Mouse (Mus musculus): Measurements from ENCODE around the gene Wnt7a. TPM values are rescaled to one million over a fixed set of nuclear protein-coding genes. Genes with fewer than 3 reads are reported as not detected.
A peak's percentile ranks its signal among the peaks of the same experiment; 100 is the strongest.

Gene Wnt7a
- total RNA-seq, 2 experiments from 2014 or later = 9.8 to 16.0 TPM

DNA sequence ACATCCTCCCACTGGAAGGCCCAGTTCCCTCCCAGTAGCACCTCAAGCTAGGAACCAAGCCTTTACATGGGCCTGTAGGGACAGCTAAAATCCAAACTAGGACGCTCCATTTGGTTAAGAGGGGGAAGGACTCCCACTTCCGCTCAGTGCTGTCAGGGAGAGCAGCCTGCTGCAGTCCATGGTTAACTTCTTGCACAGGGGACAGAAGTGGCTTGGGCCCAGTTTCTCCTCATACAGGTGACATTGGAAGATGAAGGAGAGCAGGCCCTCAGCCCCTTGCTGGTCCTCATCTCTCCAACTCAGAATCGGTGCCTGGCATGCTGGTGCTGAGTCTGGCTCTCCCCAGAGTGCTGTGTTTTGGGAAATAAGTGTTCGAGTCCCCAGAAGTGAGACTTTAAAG lies 5.0 kb upstream of the Wnt7a start:
- H3K27ac ChIP-seq = no peak overlapping the region
- TF ChIP-seq CTCF (IDR thresholded peaks at IDR 0.05) = no peak
- DNase-seq (ENCODE audit: extremely low spot score in 1 of 2, low spot score in 2 of 2) = no peak
- H3K4me3 ChIP-seq = no peak overlapping the region
- intact Hi-C loops (cut with DNase I) = no loop called here

DNA sequence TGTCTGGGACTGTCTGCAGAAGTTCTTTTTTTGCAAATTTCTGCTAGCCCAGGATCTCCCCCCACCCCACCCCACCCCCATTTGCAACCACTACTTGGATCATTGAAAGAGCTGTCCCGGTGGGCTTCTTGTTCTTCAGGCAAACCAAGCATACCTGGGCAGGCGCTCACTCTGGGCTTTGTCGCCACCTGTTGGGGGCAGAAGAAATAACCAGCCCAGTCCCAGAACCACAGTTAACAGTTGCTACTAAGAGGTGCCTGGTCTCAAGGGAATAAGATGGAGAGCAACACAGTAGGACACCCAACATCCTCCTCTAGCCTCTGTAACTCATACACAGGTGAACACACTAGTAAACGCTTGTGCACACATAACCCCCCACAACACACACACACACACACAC lies 3.7 kb upstream of the Wnt7a start:
- Histone ChIP-seq H3K4me3 (no peak overlapping the region), H3K27ac (no peak overlapping the region)
- TF ChIP-seq CTCF (IDR thresholded peaks at IDR 0.05) = peak; percentile 60
- peak; percentile 31 to 66 for DNase-seq (ENCODE audit: extremely low spot score in 1 of 2, low spot score in 2 of 2)
- intact Hi-C loops (cut with DNase I) = loop anchor here (1.0 to 5.0 kb wide), 2 partner anchors 129 to 243 kb away; no protein-coding TSS in a partner anchor

DNA sequence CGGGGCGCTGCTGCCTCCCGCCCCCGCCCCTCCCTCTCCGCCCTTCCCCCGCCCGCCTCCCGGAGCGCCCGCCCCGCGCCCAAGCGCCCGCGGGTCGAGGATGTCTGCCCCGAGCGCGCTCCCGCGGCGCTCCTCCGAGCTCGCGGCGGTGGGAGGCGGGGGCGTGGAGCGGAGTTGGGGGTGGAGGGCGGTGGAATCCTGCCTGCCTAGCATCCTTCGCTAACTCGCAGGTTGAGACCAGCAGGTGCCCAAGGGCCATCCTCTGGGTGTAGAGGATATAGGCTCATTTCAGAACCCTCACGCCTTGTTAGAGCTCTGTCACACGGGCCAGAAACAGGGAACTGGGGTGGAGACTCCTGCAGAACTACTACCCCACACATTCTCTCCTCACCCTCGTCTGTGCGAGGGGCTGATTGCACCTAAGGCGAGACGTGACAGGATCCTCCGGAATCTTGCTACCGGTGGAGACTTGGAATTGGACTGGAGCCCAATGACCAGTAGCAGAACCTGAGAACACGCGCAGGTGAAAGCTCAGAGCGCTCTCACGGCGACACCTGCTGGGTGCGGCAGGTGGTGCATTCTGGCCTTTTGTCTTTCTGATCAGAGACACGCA lies 312 bp upstream of the Wnt7a start:
- intact Hi-C loops (cut with DNase I) = loop anchor here (1.0 to 5.0 kb wide), 3 partner anchors 65 to 239 kb away; no protein-coding TSS in a partner anchor
- 0 out of 2 replicates have a peak overlapping the region, but pooled peaks have one; percentile 19 for H3K27ac ChIP-seq
- TF ChIP-seq CTCF (IDR thresholded peaks at IDR 0.05) = peak; percentile 96

DNA sequence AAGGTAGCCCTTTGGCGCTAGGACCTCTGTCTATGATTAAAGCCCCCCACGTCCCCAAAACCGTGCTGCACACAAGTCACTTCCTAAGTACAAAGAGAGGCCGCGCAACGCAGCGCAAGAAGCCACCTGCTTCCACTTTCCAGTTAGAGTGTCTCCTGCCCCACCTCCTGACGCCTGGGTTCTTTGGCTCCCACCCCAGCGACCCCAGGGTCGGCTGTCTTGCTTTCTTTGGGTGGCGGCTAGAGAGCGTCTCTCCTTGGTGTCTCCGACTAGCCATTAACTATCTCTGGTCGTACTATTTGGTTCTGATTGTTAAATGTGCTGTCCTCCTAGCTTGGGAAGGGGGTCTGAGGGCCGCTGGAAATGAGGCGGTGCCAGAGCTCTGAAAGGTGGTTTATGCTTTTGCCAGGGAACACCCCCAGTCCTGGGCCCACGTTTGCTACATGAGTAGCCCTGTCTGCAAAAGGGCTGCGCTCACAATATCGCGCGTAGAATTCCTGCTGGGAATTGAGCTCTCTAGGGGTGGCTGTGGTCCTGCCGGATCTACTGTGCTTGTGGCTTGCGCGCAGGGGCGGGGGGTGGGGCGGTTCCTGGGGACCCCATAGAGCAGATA lies 889 bp downstream of the Wnt7a start:
- Histone ChIP-seq H3K4me3 (peak overlapping the region; percentile 53), H3K27ac (no peak overlapping the region; the same call in 1 of the 2 replicates)
- DNase-seq (ENCODE audit: extremely low spot score in 1 of 2, low spot score in 2 of 2) = no peak
- no peak for TF ChIP-seq CTCF (IDR thresholded peaks at IDR 0.05)
- intact Hi-C loops (cut with DNase I) = loop anchor here (2.0 to 5.0 kb wide), 2 partner anchors 63 to 238 kb away; no protein-coding TSS in a partner anchor

More for the DNA sequence above, 312 bp upstream of the Wnt7a start:
- DNase-seq (ENCODE audit: extremely low spot score in 1 of 2, low spot score in 2 of 2) = peak; percentile 81 to 89
- peak overlapping the region; percentile 53 for H3K4me3 ChIP-seq

DNA sequence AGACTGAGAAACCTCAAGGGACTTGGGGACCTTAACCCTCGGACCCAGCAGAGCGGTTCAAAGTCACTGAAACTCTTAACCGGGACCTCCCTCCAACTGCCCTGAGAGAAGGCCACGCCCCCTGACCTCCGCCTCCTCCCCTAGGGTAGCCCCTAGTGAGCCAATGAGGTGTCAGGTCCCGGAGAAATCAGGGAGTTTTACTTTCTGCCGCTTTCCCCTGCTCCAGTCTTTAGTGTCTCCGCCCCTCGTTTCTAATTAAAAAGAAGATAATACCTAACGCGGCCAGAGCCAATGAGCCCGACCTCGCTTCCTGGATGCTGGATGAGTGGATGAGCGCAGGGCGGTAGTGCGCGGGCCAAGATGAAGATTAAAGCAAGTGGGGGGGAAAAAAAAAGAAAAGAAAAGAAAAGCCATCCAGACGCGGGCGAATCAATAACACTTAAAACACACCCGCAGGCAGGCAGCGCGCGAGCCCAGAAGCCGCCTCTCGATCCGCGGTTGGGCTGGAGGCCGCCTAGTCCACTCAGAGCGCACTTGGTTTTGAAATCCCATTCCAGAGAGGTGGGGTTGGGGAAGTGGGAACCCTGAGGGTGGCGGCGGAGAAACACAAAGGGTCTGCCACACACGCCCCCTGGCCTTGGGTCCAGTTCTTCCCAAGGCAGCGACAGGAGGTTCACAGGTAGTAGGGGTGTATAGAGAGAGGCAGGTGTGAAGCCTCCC lies 1.6 kb downstream of the Wnt7a start:
- no peak for TF ChIP-seq CTCF (IDR thresholded peaks at IDR 0.05)
- DNase-seq (ENCODE audit: extremely low spot score in 1 of 2, low spot score in 2 of 2) = no peak
- intact Hi-C loops (cut with DNase I) = loop anchor here (2.0 to 5.0 kb wide), 2 partner anchors 63 to 237 kb away; no protein-coding TSS in a partner anchor
- Histone ChIP-seq H3K27ac (no peak overlapping the region), H3K4me3 (peak overlapping the region; percentile 53)

DNA sequence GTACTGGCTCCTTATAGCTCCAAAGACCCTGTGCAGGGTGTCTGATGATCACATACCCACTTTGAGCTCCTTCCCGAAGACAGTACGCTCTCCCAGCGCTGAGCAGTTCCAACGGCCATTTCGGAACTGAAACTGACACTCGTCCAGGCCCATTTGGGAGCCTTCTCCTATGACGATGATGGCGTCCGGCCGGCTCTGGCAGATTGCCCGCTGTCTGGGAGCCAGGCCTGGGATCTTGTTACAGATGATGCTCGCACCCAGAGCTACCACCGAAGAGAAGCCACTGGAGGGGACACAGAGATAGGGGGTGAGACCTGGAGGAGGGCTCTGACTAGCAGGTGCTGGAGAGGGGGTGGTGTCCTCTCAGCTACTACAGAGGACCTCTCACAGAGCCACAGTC lies 2.5 kb downstream of the Wnt7a start:
- DNase-seq (ENCODE audit: extremely low spot score in 1 of 2, low spot score in 2 of 2) = no peak
- TF ChIP-seq CTCF (IDR thresholded peaks at IDR 0.05) = no peak
- intact Hi-C loops (cut with DNase I) = no loop called here
- Histone ChIP-seq H3K27ac (no peak overlapping the region), H3K4me3 (no peak overlapping the region)

DNA sequence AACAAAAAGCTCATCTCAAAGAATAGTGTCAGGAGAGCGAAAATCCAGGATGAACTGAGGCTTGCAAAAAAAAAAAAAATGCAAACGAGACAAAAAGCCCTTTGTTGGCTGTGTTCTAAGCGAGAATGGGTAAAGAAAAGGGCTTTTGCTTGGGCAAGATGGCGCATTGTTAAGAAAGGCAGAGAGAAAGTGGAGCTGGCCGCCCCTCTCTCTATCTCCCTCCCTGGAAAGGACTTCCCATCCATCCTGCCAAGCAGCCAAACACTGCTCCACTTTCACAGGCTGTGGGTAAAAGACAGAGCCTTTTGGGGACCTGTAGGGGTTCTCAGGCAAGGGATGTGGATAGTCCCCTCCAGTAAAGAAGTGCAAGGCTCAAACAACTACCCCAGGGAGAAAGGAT lies 9.6 kb downstream of the Wnt7a start:
- peak overlapping the region; percentile 28; the same call in 1 of the 2 replicates for H3K27ac ChIP-seq

DNA sequence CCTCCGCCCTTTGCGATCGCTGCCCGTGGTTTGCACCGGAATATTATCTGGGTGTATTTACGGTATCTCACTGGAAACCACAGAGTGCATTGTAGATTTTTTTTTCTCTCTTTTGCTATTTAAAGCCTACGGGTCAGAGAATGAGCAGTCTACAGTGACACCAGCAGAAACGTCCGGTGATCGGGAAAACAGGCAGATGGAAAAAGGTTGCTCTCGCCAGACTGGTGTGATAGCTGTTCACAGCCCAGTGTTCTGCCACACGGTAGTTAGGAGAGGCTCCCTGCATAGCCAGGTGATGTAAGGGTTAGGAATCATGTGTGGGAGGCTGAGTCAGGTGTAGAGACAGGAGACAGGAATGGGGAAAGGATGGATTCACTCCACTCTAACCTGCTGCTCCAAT lies 10.6 kb downstream of the Wnt7a start:
- Histone ChIP-seq H3K27ac (no peak overlapping the region), H3K4me3 (no peak overlapping the region)
- intact Hi-C loops (cut with DNase I) = no loop called here
- no peak for TF ChIP-seq CTCF (IDR thresholded peaks at IDR 0.05)
- no peak for DNase-seq (ENCODE audit: extremely low spot score in 1 of 2, low spot score in 2 of 2)

More for the DNA sequence above, 9.6 kb downstream of the Wnt7a start:
- intact Hi-C loops (cut with DNase I) = no loop called here
- no peak for DNase-seq (ENCODE audit: extremely low spot score in 1 of 2, low spot score in 2 of 2)
- no peak overlapping the region for H3K4me3 ChIP-seq
- no peak for TF ChIP-seq CTCF (IDR thresholded peaks at IDR 0.05)

DNA sequence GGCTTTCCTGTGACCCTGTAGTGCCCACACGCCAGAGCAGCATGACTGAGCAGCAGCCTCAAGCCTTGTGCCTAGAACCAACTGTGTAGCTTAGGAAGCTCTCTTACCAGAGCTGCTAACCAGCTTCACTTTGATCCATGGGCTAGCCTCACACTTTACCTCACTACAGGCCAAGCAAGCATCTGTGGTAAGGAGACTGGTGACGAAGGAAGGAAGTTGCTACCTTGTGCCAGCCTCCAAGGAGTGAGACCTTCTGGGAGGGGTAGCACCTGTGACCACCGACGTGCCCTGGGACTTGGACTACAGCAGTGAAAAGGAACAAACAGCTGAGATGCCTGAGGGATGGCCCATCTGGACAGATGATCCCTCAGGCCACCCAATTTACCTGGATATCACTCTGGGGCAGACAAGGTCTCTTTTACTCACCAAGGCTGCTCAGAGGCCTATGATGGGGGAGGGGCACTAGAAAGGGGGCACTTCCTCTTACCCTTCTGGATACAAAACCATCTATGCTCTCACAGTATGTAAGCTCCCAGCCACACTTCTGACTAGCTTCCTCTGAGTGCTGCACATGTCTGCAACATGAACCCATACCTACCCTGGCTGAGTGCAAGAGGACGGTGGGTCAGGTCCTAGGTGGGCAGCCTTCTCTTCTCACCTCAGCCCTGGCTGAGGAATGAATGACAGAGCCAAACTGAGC lies 18.5 kb downstream of the Wnt7a start:
- no peak for DNase-seq (ENCODE audit: extremely low spot score in 1 of 2, low spot score in 2 of 2)
- intact Hi-C loops (cut with DNase I) = no loop called here
- Histone ChIP-seq H3K4me3 (no peak overlapping the region), H3K27ac (no peak overlapping the region)
- no peak for TF ChIP-seq CTCF (IDR thresholded peaks at IDR 0.05)

DNA sequence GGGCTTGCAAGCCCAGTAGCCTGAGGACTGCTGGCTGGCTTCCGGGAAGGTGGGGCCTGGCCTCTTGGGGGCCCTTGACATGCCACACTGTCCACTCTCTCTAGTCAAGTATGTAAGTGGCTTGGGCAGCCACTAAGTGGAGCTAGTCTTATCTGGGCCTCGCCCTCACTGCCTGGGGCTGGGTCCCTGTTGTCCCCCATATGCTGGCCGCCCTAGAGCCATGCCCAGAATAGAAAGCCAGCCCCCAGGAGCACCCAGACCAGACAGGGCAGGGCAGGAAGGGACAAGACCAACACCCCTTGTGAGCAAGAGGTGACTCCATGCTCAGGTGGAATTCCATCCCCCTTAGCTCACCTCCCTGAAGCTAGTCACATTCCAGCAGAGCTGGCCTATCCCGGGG lies 22.0 kb downstream of the Wnt7a start:
- no peak overlapping the region for H3K4me3 ChIP-seq
- DNase-seq (ENCODE audit: extremely low spot score in 1 of 2, low spot score in 2 of 2) = no peak
- H3K27ac ChIP-seq = no peak overlapping the region
- no peak for TF ChIP-seq CTCF (IDR thresholded peaks at IDR 0.05)
- intact Hi-C loops (cut with DNase I) = no loop called here

DNA sequence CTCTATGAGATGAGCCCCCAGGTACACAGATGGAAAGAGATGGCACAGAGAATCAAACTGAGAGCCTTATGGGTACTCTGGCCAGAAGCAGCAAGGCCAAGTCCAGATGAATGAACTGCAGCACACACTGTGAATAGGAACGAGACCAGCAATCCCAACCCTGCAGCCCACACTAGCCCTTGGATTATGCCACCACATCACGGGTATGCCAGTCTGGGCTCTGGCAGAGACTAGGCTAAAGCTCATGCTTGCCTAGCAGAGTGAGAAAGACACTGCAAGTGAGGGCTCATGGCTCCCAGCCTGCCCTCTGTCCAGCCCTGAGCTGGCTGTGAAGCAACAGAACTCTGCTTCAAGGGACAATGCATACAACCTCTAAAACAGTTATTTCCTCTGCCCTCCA lies 26.7 kb downstream of the Wnt7a start:
- H3K27ac ChIP-seq = no peak overlapping the region
- intact Hi-C loops (cut with DNase I) = no loop called here
- H3K4me3 ChIP-seq = no peak overlapping the region
- DNase-seq (ENCODE audit: extremely low spot score in 1 of 2, low spot score in 2 of 2) = no peak
- TF ChIP-seq CTCF (IDR thresholded peaks at IDR 0.05) = no peak
